Mouse (Mus musculus): ENCODE data around the gene Chaf1a.

DNA sequence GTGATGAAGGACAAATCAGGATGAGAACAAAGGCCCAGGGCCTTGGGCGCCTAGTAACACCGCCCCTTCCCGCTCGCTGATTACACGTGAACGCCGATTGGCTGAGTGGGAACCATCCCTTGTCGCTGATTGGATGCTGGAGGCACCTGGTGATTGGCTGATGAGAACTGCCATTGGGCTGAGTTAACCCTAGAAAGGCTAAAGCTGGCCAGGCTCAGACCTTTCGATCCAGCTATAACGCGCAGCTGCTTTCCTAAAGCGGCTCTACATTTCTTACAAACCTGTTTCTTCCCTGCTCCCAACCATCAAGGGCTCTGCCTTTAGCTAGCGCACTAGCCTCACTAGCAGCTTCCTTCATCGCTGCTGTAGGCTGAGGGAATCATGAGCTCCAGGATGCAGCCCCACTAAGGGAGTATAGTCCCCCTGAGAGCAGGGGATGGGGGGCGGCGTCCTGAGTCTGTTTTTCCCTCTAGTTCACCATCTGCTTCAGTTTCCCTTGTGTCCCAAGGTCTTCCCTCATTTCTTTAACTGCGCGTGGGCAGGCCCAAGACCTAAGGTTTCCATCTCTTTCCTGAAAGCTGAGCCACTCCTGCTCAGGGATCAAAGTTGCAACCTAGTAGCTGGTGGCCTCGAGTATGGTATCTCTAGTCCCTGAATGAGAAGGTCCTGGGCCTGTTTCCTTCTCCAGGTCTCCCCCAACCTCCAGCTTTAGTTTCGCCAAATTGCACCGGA is 31.7 kb upstream of the Chaf1a start:
- TF ChIP-seq POLR2A (IDR thresholded peaks at IDR 0.05; ENCODE audit: insufficient read depth, low read length) (peak; percentile 49), CTCF (IDR thresholded peaks at IDR 0.05; ENCODE audit: low read depth, low read length) (no peak)
